Mouse (Mus musculus) thymus, adult 2 months (tissue): Measurements from ENCODE around the gene Slc13a5.

Source experiments
- CTCF ChIP-seq: fragments of 200-500 bp; IDR thresholded peaks from 2 replicates; pipeline ENCODE4 v1.5.1; 2012; ENCODE audit warnings: mild to moderate bottlenecking, control low read depth, low read length, moderate library complexity, borderline replicate concordance; ENCODE audit not compliant: control insufficient read depth, poor library complexity, insufficient read depth; ENCODE audit errors: extremely low read depth
- POLR2A ChIP-seq: fragments of 200-500 bp; IDR thresholded peaks from 2 replicates; pipeline ENCODE4 v1.6.1; 2012; ENCODE audit warnings: mild to moderate bottlenecking, low read length, control low read depth, moderate library complexity; ENCODE audit not compliant: control insufficient read depth, poor library complexity, insufficient read depth; ENCODE audit errors: extremely low read depth

DNA sequence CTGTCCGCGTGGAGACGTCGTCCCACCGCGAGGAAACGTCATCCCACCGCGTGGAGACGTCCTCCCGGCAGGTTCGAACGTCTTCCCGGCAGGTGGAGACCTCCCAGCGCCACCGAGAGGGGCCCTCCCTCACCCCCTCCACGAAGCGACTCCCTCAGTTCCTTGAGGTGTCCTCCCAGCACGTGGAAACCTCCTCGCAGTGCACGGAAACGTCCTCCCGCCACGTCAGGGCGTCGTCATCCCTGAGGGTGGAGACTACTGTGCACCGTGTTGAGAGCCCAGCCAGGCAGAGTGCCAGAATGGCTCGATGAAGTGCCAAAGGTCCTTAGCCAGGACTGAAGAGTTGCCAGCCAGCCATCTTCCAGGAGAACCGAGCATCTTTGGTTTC is 51.6 kb downstream of the Slc13a5 start, which contains the start of gene Med31:
- TF ChIP-seq CTCF, result no peak
- no peak for TF ChIP-seq POLR2A
